Mouse (Mus musculus) heart, adult 9 months (tissue): Measurements from ENCODE around the gene S1pr1.

Source experiments
- DNase-seq, 2 experiments: peaks; one replicate each; pipeline ENCODE4 v3.0.0; 2022; ENCODE audit warnings: low spot score in 2 of 2

S1pr1 gene

DNA sequence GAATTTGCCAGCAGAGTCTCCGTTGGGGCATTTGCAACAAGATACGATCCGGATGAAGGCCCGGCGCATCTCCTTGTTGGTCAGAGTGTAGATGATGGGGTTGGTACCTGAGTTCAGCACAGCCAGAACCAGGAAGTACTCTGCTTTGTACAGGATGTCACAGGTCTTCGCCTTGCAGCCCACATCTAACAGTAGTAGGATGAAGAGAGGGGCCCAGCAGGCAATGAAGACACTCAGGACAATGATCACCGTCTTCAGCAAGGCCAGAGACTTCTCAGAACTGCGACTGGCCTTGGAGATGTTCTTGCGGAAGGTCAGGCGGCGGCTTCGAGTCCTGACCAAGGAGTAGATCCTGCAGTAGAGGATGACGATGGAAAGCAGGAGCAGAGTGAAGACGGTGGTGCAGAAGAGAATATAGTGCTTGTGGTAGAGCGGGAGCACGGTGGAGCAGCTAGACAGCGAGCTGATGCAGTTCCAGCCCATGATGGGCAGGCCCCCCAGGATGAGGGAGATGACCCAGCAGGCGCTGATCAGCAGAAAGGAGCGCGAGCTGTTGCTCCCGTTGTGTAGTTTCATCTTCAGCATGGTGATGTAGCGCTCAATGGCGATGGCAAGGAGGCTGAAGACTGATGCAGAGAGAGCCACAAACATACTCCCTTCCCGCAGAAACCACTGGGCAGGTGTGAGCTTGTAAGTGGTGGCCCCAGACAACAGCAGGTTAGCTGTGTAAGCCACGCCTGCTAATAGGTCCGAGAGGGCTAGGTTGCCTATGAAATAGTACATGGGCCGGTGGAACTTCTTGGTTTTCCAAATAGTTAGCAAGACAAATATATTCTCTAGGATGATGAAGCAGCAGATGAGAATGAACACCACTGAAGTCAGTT is 2.7 kb downstream of the S1pr1 start:
- DNase-seq = peak in 1 of 2 experiments; percentile 14

- DNase-seq = peak; percentile 51 to 68
Measured at GRCm38 (mm10) chr3:115711393-115711792, 3.5 kb downstream of the S1pr1 start.

DNA sequence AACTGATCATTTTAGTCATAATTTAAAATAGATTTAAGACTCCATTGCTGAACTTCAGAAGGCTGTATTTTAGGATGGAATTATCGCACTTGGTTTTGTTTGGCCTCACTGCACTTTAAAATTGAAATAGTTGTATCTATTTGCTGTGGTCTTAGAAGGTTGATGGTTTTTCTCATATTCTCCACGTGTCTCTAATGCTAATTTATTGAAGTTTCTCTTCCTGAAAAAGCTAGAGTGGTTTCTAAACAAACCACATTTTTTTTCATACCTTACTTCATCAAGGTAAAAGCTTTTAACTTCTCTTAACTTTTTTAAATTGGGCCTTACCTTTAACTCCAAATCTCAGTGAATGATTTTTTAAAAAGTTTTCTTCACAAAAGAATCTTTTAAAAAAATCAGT is 4.8 kb downstream of the S1pr1 start:
- no peak for DNase-seq

DNA sequence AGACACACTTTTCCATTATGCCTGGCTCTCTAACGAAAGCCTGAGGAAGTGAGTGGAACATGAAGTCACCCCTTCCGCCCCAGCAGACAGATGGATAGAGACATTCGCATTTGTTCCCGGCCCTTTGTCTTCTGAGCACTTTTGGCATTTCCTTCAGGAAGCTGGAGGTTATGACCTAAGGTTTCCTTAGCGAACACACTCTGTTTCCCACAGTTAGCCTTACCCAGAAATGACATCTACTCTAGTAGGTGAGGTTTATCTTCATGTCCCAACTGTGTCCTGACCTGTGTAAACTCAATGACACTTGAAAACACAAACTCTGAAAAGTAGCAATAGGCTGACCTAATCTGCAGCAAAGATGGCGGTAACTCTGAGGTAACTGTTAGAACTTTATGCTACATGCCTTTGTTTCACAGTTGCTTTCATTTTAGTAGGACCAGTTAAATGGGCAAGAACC is 5.7 kb downstream of the S1pr1 start:
- DNase-seq = peak; percentile 82 to 88

DNA sequence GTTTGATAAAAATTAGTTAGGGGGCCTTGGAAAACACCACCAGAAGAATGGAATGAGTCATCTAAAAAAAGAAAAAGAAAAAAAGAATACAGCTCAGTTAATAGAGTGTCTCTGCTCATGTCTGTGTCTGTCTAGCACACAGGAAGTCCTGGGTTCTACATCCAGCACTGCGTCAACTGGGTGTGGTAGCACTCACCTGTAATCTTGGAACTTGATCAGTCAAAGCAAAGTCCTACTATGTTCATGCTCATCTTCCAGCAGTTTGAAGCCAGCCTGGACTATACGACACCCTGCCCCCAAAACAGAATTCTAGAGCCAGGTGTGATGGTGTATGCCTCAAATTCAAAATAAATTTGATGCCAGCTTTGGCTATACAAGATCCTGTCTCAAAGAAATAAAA is 8.1 kb downstream of the S1pr1 start:
- DNase-seq = no peak

DNA sequence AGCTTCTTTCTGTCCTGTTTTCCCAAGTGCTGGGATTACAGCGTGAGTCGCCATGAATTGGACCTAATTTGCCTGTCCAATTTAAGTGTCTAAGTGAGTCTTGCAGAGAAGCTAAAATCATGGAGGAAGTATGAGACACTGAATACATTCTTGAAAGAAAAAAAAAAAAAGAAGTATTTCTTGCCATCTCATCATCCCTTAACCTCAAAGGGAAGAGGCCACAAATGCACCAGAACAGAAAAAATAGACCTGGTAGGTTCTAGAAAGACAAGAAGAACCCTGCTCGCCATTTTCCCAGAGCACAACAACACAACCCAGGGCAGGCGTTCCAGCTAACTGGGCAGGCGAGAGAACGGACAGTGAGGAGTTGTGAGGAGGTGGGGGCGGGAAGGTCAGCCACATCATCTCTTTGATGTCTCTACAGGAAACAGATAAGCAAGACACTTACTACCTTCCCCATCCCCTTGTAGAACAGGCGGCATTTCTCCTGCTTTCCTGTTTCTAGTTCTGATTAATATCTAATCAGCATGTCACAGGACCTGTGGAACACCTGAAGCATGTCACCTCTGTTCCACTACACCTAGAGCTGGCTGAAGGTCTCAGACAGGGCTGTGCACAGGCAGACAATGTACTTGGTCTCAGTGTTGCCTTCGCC is 10.5 kb downstream of the S1pr1 start:
- DNase-seq = no peak

DNA sequence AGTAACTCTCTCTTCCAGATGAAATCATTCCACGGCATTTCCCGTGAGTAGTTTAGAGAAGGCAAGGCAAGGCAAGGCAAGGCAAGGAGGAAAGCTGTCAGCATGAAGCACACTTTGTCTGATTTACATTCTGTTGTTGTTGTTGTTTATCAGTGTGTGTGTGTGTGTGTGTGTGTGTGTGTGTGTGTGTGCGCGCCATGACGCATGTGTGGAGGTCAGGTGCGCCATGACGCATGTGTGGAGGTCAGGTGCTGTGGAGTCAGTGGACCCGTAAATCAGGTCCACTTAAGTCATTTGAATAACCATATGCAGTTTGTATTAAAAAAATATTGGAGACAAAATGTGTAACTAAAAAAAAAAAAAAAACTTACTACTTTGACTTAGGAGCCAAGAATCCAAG is 11.2 kb downstream of the S1pr1 start:
- no peak for DNase-seq

DNA sequence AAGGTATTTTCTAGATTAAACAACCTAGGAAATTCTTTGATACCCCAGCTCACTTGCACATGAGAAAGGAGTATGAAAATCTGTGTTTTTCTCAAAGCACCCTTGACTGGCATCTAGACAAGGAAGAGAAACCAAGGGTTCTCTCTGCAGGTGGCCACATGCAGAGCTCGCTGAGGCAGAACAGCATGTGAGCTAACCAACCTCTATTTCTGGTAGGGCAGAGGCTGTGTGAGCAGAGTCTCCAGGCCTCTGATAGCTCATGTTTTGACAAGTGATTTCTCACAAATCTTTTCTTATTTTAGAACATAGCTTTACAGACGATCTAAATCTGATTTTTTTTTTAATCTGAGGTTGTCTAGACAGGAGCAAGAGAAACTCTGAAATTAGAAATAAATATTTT is 12.8 kb downstream of the S1pr1 start:
- no peak for DNase-seq

GRCm38 (mm10) chr3:115695194-115695891 is 19.5 kb downstream of the S1pr1 start:
- DNase-seq = no peak

- no peak for DNase-seq
Measured at GRCm38 (mm10) chr3:115694168-115694567, 20.7 kb downstream of the S1pr1 start.

GRCm38 (mm10) chr3:115693390-115693789 is 21.5 kb downstream of the S1pr1 start:
- no peak for DNase-seq

DNA sequence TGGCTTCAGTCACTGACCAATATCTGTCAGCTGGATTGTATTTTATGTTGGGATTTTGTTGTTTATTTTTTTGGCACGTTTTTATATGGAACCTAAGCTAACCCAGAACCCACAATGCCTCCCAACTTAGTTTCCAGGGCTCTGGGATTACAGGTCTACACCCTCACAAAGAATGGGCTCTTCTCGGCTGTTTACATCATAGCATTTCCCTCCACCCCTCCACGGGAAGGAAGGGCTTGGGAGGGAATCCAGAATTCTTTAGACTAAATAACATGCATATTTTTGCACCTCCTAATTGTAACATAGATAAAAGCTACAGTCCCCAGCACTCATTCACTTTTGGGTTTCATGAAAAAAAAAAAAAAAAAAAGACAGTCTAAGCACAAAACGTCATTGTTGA is 22.0 kb downstream of the S1pr1 start:
- DNase-seq = no peak

DNA sequence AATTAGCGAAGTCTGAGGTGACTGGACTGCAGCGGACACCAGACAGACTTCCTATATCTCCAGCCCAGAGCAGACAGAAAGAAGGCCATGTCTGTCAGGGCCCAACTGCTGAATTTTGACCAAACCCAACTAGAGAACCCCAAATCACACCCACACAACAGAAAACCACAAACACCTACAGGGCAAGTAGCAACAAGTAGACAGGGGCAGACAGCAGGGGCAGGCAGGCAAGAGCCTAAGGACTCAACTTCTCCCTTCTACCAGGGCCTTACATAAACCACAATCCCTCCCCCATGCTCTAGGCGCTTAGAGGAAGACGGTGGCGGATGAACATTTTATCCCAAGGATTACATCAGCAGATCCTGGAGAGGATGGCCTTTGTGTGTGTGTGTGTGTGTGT is 22.5 kb downstream of the S1pr1 start:
- no peak for DNase-seq

DNA sequence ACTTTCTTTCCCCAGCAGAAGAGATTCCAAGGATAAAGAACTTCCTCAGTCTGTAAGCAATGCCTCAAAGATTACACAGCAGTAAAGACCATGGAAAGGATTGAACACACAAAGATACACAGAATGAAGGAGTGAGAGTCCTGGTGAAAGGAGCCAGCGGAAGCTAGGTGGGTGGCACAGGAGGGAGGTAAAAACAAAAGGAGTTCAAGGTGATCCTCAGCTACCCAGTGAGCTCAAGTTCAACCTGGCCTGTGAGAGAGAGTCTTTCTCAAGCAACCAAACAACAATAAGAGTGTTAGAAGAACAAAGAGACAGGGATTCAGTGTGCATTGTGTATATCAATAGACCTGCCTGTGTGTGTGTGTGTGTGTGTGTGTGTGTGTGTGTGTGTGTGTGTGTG is 25.0 kb downstream of the S1pr1 start:
- no peak for DNase-seq

GRCm38 (mm10) chr3:115689352-115689751 is 25.5 kb downstream of the S1pr1 start:
- peak; percentile 54 to 63 for DNase-seq

GRCm38 (mm10) chr3:115687821-115688220 is 27.1 kb downstream of the S1pr1 start:
- DNase-seq = no peak

DNA sequence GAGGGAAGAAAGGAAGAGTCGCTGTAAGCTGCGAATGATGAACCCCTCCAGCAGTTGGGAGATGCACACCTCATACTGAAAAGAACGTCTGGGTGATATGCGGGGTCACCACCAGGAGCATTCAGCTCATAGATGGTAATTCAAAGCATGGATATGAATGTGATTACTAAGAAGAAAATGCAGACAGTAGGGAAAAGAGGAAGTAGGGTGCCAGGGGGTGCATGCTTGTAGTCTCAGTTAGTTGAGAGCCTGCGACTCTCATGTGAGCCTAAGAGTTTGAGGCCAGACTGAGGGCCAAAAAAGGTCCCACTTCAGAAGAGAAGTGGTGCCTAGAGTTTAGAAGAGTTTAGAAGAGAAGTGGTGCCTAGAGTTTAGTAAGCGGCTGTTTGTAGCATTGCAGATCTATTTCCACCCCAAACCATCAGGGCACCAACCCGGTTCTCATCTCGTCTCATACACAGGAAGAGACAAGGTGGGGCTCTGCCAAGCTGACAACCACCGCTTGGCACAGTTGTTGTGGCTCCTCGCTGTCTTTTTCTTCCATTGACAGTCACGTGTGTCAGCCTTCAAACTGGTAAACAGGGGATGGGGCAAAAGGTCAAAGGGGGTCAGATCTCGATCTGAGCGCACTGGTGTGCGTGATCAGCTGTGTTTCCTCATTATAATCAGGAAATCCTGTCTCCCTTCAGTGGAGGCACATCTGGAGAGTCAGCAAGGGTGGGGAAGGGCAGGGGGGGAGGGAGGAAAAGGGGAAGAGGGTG is 32.4 kb downstream of the S1pr1 start:
- DNase-seq = peak; percentile 47 to 78

GRCm38 (mm10) chr3:115681184-115681583 is 33.7 kb downstream of the S1pr1 start:
- DNase-seq = no peak

GRCm38 (mm10) chr3:115679022-115679421 is 35.9 kb downstream of the S1pr1 start:
- DNase-seq = no peak

- no peak for DNase-seq
Measured at GRCm38 (mm10) chr3:115675546-115676535, 39.0 kb downstream of the S1pr1 start.
